Mouse (Mus musculus): ENCODE measurements around the gene D130043K22Rik.

GRCm38 (mm10) chr13:24923991-24924390, 79.1 kb downstream of the D130043K22Rik start:
- TF ChIP-seq POLR2A (IDR thresholded peaks at IDR 0.05; ENCODE audit: low read depth, low read length) (no peak), CTCF (IDR thresholded peaks at IDR 0.05; ENCODE audit: extremely low read depth, insufficient read length, insufficient replicate concordance, low read depth, low read length) (no peak)

Measured in small intestine, adult 2 months (tissue).